Mouse (Mus musculus): ENCODE measurements around the gene Myo10. TPM values are rescaled to one million over a fixed set of nuclear protein-coding genes. Genes with fewer than 3 reads are reported as not detected.

Myo10 gene
- polyA plus RNA-seq, 1 experiment from 2014 or later, result 30.4 TPM

DNA sequence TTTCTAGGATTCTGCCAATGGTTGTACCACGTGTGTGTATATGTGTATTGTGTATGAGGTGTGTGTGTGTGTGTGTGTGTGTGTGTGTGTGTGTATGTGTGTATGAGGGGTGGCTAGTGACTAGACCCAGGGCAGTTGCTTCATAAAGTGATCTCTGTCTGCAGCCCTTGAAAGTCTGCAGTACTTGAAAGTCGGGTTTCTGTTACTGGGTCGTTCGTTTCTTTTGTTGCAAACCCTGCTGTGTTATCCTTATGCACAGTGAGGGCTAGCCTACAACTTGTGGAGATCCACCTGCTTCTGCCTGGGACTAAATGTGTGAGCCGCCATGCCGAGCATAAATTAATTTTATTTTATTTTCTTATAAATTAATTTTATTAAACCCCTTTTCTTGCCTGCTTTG is 133.2 kb downstream of the Myo10 start:
- Histone ChIP-seq H3K9me3 (replicated peaks; ENCODE audit: control insufficient read depth, low read length) (no peaks in the 10 kb centered on the region), H3K4me2 (ENCODE audit: low read depth, low read length) (no peak overlapping the region), H3K4me3 (replicated peaks; ENCODE audit: low read length) (no peak overlapping the region), H3K27ac (ENCODE audit: low read length) (no peak overlapping the region), H3K27me3 (ENCODE audit: control insufficient read depth, insufficient read depth, low read length) (no peaks in the 10 kb centered on the region), H3K9ac (ENCODE audit: low read length) (no peak overlapping the region), H3K36me3 (ENCODE audit: control insufficient read depth, insufficient read depth, low read length) (no peaks in the 10 kb centered on the region), H3K4me1 (ENCODE audit: control insufficient read depth, insufficient read depth, low read length) (peaks cover 13% of the 10 kb centered on the region)
- WGBS, result 70% methylated on average over 6 of the region's 6 CpGs
- no peak for ATAC-seq (ENCODE audit: insufficient read depth, low FRiP score)

DNA sequence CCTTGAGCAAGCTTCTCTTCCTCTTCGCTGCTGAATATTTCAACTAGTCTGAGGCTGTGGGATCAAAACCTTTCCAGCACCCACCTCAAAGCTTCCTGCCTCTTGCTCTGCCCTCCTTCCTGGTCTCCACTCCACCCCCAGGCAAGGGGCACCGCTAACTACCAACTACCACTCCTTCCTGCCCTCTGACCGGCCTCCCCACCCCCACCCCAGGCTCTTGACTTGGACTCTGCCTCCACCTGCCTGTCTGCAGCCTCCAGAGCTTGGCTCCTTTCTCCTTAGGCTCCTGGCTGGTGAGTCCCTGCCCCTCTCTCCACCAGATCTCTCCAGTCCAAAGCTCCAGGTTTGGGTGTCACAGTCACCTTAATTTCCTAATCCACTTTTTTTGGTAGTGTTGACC is 133.7 kb downstream of the Myo10 start:
- ATAC-seq (ENCODE audit: insufficient read depth, low FRiP score), result no peak
- H3K4me3 ChIP-seq (replicated peaks; ENCODE audit: low read length), result no peak overlapping the region
- WGBS, result 59% methylated on average over 3 of the region's 3 CpGs

DNA sequence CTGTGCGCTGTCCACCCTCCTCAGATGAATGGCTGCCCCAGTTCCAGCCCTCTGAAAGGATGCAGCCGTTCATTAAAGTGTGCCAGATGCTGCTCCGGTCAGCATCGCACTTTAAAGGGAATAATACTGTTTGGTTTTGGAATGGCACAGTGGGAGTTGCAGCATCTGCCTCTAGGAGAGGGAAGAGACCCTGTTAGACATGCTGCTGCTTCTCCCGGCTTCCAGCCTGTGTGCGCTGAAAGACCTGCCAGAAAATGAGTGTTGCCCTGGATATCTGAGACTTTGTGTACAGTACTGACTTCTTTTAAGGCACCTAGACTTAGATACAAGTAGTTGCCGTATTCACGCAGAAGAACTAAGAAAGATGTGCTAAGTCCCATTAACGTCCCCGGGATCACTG is 135.7 kb downstream of the Myo10 start:
- Histone ChIP-seq H3K4me3 (replicated peaks; ENCODE audit: low read length) (no peak overlapping the region), H3K4me1 (ENCODE audit: control insufficient read depth, insufficient read depth, low read length) (peaks cover 30% of the 10 kb centered on the region), H3K9me3 (replicated peaks; ENCODE audit: control insufficient read depth, low read length) (no peaks in the 10 kb centered on the region), H3K27me3 (ENCODE audit: control insufficient read depth, insufficient read depth, low read length) (no peaks in the 10 kb centered on the region), H3K36me3 (ENCODE audit: control insufficient read depth, insufficient read depth, low read length) (no peaks in the 10 kb centered on the region), H3K27ac (ENCODE audit: low read length) (peak overlapping the region; percentile 75), H3K4me2 (ENCODE audit: low read depth, low read length) (peak overlapping the region; percentile 14), H3K9ac (ENCODE audit: low read length) (0 out of 2 replicates have a peak overlapping the region, but pooled peaks have one; percentile 2)
- no peak for ATAC-seq (ENCODE audit: insufficient read depth, low FRiP score)
- WGBS, result 32% methylated on average over 10 of the region's 10 CpGs

More for the DNA sequence above, 133.7 kb downstream of the Myo10 start:
- no peaks in the 10 kb centered on the region for H3K9me3 ChIP-seq (replicated peaks; ENCODE audit: control insufficient read depth, low read length)
- H3K4me1 ChIP-seq (ENCODE audit: control insufficient read depth, insufficient read depth, low read length), result peaks cover 13% of the 10 kb centered on the region
- no peak overlapping the region for H3K27ac ChIP-seq (ENCODE audit: low read length)
- no peak overlapping the region for H3K9ac ChIP-seq (ENCODE audit: low read length)
- H3K4me2 ChIP-seq (ENCODE audit: low read depth, low read length), result no peak overlapping the region
- no peaks in the 10 kb centered on the region for H3K36me3 ChIP-seq (ENCODE audit: control insufficient read depth, insufficient read depth, low read length)
- no peaks in the 10 kb centered on the region for H3K27me3 ChIP-seq (ENCODE audit: control insufficient read depth, insufficient read depth, low read length)

DNA sequence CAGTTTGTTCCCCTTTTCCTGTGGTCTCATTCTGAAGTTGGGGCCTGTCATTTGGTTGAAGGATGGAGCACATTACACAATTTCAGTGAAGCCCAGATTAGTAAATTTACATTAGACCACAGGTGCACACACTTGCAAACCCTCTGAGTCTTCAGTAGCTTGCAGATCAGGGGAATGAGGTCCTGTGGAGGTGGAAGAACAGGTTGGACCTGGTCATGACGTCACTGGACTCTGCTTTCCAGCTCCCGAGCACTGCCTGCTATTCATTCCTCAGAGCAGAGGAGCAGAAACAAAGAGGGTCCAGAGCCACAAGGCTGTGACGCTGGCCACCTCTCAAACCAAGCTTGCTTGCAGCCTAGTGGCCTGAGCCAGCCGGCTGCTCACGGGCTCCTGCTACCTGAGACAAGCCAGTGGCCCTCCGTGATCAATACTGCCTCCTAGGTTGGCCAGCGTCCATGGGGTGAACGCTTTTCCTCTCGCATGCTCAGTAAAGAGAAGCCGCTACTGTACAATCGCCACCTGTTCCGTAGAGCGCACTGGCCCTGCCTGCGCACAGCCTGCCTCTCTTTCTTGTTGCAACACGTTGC is 136.3 kb downstream of the Myo10 start:
- H3K27ac ChIP-seq (ENCODE audit: low read length), result peak overlapping the region; percentile 90
- H3K36me3 ChIP-seq (ENCODE audit: control insufficient read depth, insufficient read depth, low read length), result no peaks in the 10 kb centered on the region
- 53% methylated on average over 15 of the region's 15 CpGs for WGBS
- H3K9me3 ChIP-seq (replicated peaks; ENCODE audit: control insufficient read depth, low read length), result no peaks in the 10 kb centered on the region
- H3K27me3 ChIP-seq (ENCODE audit: control insufficient read depth, insufficient read depth, low read length), result no peaks in the 10 kb centered on the region
- peak; percentile 92 for ATAC-seq (ENCODE audit: insufficient read depth, low FRiP score)
- peak overlapping the region; percentile 43 for H3K9ac ChIP-seq (ENCODE audit: low read length)
- peak overlapping the region; percentile 27 for H3K4me3 ChIP-seq (replicated peaks; ENCODE audit: low read length)
- H3K4me2 ChIP-seq (ENCODE audit: low read depth, low read length), result peak overlapping the region; percentile 48
- H3K4me1 ChIP-seq (ENCODE audit: control insufficient read depth, insufficient read depth, low read length), result peaks cover 30% of the 10 kb centered on the region

DNA sequence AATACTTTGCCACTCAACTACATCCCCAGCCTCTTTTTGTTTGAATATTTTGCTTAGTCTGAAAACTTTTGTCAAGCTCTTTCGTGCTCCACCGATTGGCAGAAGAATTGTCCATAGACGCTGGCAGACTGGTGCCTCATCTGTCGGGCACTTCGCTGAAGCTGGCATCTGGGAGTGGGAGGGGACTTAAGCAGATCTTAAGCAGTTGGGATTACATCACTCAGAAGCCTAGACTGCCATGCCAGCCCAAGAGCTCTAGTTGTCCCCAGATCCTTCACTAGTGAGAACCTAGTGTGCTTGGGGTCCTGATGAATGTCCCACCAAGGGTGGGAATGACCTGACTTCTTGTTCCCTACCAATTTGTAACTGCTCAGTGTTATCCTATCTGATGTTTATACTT is 138.0 kb downstream of the Myo10 start:
- Histone ChIP-seq H3K27me3 (ENCODE audit: control insufficient read depth, insufficient read depth, low read length) (no peaks in the 10 kb centered on the region), H3K4me1 (ENCODE audit: control insufficient read depth, insufficient read depth, low read length) (peaks cover 35% of the 10 kb centered on the region), H3K4me3 (replicated peaks; ENCODE audit: low read length) (no peak overlapping the region), H3K9me3 (replicated peaks; ENCODE audit: control insufficient read depth, low read length) (no peaks in the 10 kb centered on the region), H3K4me2 (ENCODE audit: low read depth, low read length) (peak overlapping the region; percentile 48; the same call in 1 of the 2 replicates), H3K9ac (ENCODE audit: low read length) (no peak overlapping the region), H3K36me3 (ENCODE audit: control insufficient read depth, insufficient read depth, low read length) (no peaks in the 10 kb centered on the region), H3K27ac (ENCODE audit: low read length) (no peak overlapping the region)
- ATAC-seq (ENCODE audit: insufficient read depth, low FRiP score), result no peak
- 79% methylated on average over 5 of the region's 5 CpGs for WGBS

DNA sequence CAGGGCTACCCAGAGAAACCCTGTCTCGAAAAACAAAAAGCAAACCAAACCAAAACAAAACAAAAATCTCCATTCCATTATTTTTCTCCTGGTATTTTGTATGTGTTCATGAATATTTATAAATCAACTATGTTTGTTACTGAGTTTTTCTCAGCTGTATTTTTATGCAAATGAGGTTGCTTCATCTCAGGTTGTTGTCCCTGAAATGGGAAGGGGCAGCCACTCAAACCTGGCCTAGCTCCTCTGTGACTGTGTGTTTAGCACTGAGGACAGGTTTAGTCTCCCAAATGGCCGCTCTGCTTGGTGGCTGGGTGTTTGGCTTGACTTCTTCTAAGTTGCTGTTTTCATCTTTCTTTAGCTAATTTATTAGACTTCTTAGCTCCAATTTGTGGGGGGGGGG is 138.7 kb downstream of the Myo10 start:
- H3K27me3 ChIP-seq (ENCODE audit: control insufficient read depth, insufficient read depth, low read length), result no peaks in the 10 kb centered on the region
- no peaks in the 10 kb centered on the region for H3K36me3 ChIP-seq (ENCODE audit: control insufficient read depth, insufficient read depth, low read length)
- peaks cover 37% of the 10 kb centered on the region for H3K4me1 ChIP-seq (ENCODE audit: control insufficient read depth, insufficient read depth, low read length)
- no peak overlapping the region for H3K9ac ChIP-seq (ENCODE audit: low read length)
- H3K4me2 ChIP-seq (ENCODE audit: low read depth, low read length), result no peak overlapping the region
- WGBS, result 85% methylated on average over 2 of the region's 2 CpGs
- ATAC-seq (ENCODE audit: insufficient read depth, low FRiP score), result no peak
- no peak overlapping the region for H3K27ac ChIP-seq (ENCODE audit: low read length)
- no peaks in the 10 kb centered on the region for H3K9me3 ChIP-seq (replicated peaks; ENCODE audit: control insufficient read depth, low read length)
- no peak overlapping the region for H3K4me3 ChIP-seq (replicated peaks; ENCODE audit: low read length)

DNA sequence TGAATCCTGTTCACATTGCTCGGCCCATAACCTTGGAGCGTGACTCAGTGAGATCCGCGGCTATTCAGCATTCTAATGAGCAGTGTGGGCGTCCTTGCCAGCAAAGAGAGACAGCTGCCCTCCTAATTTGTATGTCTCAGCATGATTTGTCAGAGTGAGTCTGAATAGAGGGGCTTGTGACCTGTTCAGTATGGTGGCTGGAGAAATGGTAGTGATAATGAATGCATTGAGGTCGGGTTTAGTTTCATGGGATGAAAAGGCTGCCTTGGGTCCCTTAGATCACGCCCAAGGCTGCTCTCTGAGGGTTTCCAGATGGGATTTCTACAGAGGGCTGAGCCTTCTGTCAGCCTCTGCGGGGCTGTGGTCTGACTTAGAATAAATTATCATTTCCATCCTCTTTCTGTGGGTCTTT is 139.5 kb downstream of the Myo10 start:
- peak overlapping the region; percentile 21; the same call in 1 of the 2 replicates for H3K27ac ChIP-seq (ENCODE audit: low read length)
- H3K4me3 ChIP-seq (replicated peaks; ENCODE audit: low read length), result no peak overlapping the region
- ATAC-seq (ENCODE audit: insufficient read depth, low FRiP score), result no peak
- H3K9ac ChIP-seq (ENCODE audit: low read length), result no peak overlapping the region
- H3K27me3 ChIP-seq (ENCODE audit: control insufficient read depth, insufficient read depth, low read length), result no peaks in the 10 kb centered on the region
- peaks cover 39% of the 10 kb centered on the region for H3K4me1 ChIP-seq (ENCODE audit: control insufficient read depth, insufficient read depth, low read length)
- no peaks in the 10 kb centered on the region for H3K36me3 ChIP-seq (ENCODE audit: control insufficient read depth, insufficient read depth, low read length)
- no peaks in the 10 kb centered on the region for H3K9me3 ChIP-seq (replicated peaks; ENCODE audit: control insufficient read depth, low read length)
- whole genome bisulfite sequencing, result 35% methylated on average over 8 of the region's 8 CpGs
- no peak overlapping the region for H3K4me2 ChIP-seq (ENCODE audit: low read depth, low read length)

DNA sequence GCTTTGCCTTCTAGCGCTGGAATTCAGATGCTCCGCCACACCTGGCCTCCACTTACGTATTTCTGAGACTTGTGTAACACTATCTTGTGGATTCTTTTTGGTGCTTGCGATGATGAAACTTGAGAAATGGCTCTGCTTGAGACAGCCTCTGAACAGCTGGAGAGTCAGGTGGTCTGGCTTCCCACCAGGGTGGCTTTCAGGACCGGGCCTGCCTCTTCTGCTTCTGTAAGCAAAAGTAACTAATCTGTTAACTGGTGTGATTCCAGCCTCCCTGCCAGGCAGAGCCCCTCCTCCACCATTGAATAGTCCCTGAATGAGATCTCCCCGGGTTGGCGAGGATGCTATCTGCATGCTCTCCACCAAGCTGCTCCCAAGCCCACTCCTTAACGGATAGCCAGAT is 140.0 kb downstream of the Myo10 start:
- Histone ChIP-seq H3K27me3 (ENCODE audit: control insufficient read depth, insufficient read depth, low read length) (no peaks in the 10 kb centered on the region), H3K36me3 (ENCODE audit: control insufficient read depth, insufficient read depth, low read length) (no peaks in the 10 kb centered on the region), H3K4me3 (replicated peaks; ENCODE audit: low read length) (no peak overlapping the region), H3K4me1 (ENCODE audit: control insufficient read depth, insufficient read depth, low read length) (peaks cover 43% of the 10 kb centered on the region), H3K27ac (ENCODE audit: low read length) (0 out of 2 replicates have a peak overlapping the region, but pooled peaks have one; percentile 21), H3K9ac (ENCODE audit: low read length) (no peak overlapping the region), H3K4me2 (ENCODE audit: low read depth, low read length) (no peak overlapping the region), H3K9me3 (replicated peaks; ENCODE audit: control insufficient read depth, low read length) (no peaks in the 10 kb centered on the region)
- 29% methylated on average over 8 of the region's 8 CpGs for WGBS
- ATAC-seq (ENCODE audit: insufficient read depth, low FRiP score), result no peak; the same call in 1 of the 2 replicates

DNA sequence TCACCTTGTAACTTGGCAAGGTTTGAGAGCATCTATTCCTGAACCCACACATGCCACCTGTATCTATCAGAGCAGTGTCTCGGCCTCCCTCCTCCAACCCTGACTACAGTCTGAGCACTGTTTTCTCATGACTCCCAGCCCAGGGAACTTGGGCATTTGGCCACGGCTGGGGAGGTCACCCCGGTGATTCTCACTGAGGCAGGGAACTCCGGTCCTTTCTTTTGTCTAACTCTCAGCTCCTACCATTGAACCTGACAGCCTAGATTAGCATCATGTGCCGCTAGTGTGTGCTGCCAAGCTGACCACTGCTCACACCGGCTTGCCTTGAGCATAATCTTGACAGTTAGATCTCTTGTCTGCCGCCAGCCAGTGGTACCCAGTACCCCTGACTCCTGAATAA is 140.8 kb downstream of the Myo10 start:
- Histone ChIP-seq H3K27me3 (ENCODE audit: control insufficient read depth, insufficient read depth, low read length) (no peaks in the 10 kb centered on the region), H3K27ac (ENCODE audit: low read length) (no peak overlapping the region), H3K9ac (ENCODE audit: low read length) (no peak overlapping the region), H3K4me3 (replicated peaks; ENCODE audit: low read length) (no peak overlapping the region), H3K36me3 (ENCODE audit: control insufficient read depth, insufficient read depth, low read length) (no peaks in the 10 kb centered on the region), H3K9me3 (replicated peaks; ENCODE audit: control insufficient read depth, low read length) (no peaks in the 10 kb centered on the region), H3K4me1 (ENCODE audit: control insufficient read depth, insufficient read depth, low read length) (peaks cover 47% of the 10 kb centered on the region), H3K4me2 (ENCODE audit: low read depth, low read length) (no peak overlapping the region)
- WGBS, result 82% methylated on average over 7 of the region's 7 CpGs
- no peak for ATAC-seq (ENCODE audit: insufficient read depth, low FRiP score)
